Mouse (Mus musculus): Measurements from ENCODE around the gene Hoxd9. TPM values are rescaled to one million over a fixed set of nuclear protein-coding genes. Genes with fewer than 3 reads are reported as not detected.
A peak's percentile ranks its signal among the peaks of the same experiment; 100 is the strongest.

Gene Hoxd9
- total and polyA plus RNA-seq, 3 experiments = 0.10 to 0.29 (median 0.16) TPM

DNA sequence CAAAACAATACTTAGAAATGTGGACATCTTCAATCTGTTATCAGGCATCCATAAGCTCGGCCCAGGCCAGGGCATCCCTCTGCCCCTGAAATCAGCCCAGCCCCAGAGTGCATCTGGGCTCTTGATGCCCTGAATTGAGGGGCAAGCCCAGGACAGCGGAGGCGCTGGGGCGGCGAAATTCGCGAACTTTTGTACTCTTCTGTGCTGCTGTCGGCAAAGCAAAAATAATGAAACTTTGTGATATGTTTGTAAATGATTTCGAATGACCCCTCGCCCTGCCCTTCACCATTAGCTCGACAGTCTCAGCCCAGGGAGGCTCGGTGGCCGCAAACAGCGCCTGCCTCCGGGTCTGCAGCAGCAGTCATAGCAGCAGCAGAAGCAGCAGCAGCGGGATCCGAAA lies 27.6 kb downstream of the Hoxd9 start:
- H3K36me3 ChIP-seq (ENCODE audit: control insufficient read depth, insufficient read depth, low read length) = no peaks in the 10 kb centered on the region
- intact Hi-C loops (cut with DNase I) = no loop called here
- H3K4me1 ChIP-seq (ENCODE audit: control insufficient read depth, insufficient read depth, low read length) = no peaks in the 10 kb centered on the region
- H3K27ac ChIP-seq = no peak overlapping the region
- H3K9ac ChIP-seq (ENCODE audit: low read depth, low read length) = no peak overlapping the region
- peaks cover 28% of the 10 kb centered on the region for H3K27me3 ChIP-seq (ENCODE audit: control insufficient read depth, insufficient read depth, low read length)
- 24% methylated on average over 17 of the region's 17 CpGs for WGBS
- no peak overlapping the region for H3K4me3 ChIP-seq
- no peak for TF ChIP-seq POLR2A (IDR thresholded peaks at IDR 0.05; ENCODE audit: insufficient read depth, low read depth, low read length)
- no peak for TF ChIP-seq CTCF (IDR thresholded peaks at IDR 0.05)
- no peak for TF ChIP-seq EP300 (IDR thresholded peaks at IDR 0.05; ENCODE audit: insufficient read depth, low read depth, low read length)
- DNase-seq = peak in 1 of 2 experiments; percentile 16
- H3K79me2 ChIP-seq (replicated peaks; ENCODE audit: control insufficient read depth, insufficient read depth, low read length) = no peaks in the 10 kb centered on the region

DNA sequence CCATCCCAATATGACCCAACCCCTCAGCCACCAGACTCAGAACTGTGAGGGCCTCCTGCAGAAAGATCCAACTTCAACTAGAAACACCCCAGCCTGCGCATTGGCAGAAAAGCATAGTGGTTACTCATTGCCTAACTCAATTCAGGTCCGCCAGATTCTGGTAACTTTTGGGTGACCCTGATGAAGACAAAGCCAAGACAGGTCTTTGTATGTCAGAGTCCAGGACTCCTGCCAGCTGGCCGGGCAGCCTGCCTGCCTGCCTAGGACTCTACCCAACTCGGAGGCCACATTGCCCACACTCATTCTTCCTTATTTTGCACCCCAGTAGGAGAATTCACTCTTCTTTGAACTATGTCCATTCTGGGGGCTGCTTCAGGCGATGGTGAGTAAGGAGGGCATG lies 29.0 kb downstream of the Hoxd9 start, which contains the start of gene Gm28230:
Gm28230 (plus strand) TSS at position 178 of the 400 bp plus-strand sequence.
- no peak within 1 kb of the TSS for H3K27ac ChIP-seq
- H3K36me3 ChIP-seq (ENCODE audit: control insufficient read depth, insufficient read depth, low read length) = no peaks in the 10 kb centered on the region
- TF ChIP-seq CTCF (IDR thresholded peaks at IDR 0.05) (no peak), POLR2A (IDR thresholded peaks at IDR 0.05; ENCODE audit: insufficient read depth, low read depth, low read length) (no peak), EP300 (IDR thresholded peaks at IDR 0.05; ENCODE audit: insufficient read depth, low read depth, low read length) (no peak)
- H3K9ac ChIP-seq (ENCODE audit: low read depth, low read length) = no peak within 1 kb of the TSS
- H3K4me1 ChIP-seq (ENCODE audit: control insufficient read depth, insufficient read depth, low read length) = no peaks in the 10 kb centered on the region
- DNase-seq = peak in 1 of 2 experiments; percentile 17
- H3K27me3 ChIP-seq (ENCODE audit: control insufficient read depth, insufficient read depth, low read length) = peaks cover 26% of the 10 kb centered on the region
- 22% methylated on average over 5 of the region's 5 CpGs for WGBS
- peak within 1 kb of the TSS; percentile 2; the same call in 1 of the 2 replicates for H3K4me3 ChIP-seq
- intact Hi-C loops (cut with DNase I) = no loop called here
- H3K79me2 ChIP-seq (replicated peaks; ENCODE audit: control insufficient read depth, insufficient read depth, low read length) = no peaks in the 10 kb centered on the region

DNA sequence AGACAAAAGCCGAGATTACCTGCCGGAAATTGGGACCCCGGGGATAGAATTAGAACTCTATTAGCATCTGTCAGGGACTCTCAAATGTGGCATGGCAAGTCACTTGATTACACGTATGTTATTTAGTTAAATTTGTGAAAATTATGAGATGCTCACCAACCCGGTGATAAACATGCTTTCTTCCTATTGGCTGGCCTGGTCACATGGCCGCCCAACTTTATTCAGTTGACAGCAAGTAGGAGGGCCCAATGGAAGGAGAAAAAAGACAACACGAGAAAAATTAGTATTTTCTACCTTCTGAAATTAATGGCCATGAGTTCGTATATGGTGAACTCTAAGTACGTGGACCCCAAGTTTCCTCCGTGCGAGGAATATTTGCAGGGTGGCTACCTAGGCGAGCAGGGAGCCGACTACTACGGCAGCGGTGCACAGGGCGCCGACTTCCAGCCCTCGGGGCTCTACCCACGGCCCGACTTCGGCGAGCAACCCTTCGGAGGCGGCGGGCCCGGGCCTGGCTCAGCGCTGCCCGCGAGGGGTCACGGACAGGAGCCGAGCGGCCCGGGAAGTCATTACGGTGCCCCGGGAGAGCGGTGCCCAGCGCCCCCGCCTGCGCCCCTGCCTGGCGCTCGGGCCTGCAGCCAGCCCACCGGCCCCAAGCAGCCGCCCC lies 29.6 kb downstream of the Hoxd9 start:
- H3K27ac ChIP-seq = no peak overlapping the region
- intact Hi-C loops (cut with DNase I) = no loop called here
- peak overlapping the region; percentile 2; the same call in 1 of the 2 replicates for H3K4me3 ChIP-seq
- H3K4me1 ChIP-seq (ENCODE audit: control insufficient read depth, insufficient read depth, low read length) = no peaks in the 10 kb centered on the region
- no peaks in the 10 kb centered on the region for H3K36me3 ChIP-seq (ENCODE audit: control insufficient read depth, insufficient read depth, low read length)
- DNase-seq = no peak
- H3K9ac ChIP-seq (ENCODE audit: low read depth, low read length) = no peak overlapping the region
- WGBS = 5% methylated on average over 42 of the region's 43 CpGs
- no peak for TF ChIP-seq EP300 (IDR thresholded peaks at IDR 0.05; ENCODE audit: insufficient read depth, low read depth, low read length)
- no peak for TF ChIP-seq POLR2A (IDR thresholded peaks at IDR 0.05; ENCODE audit: insufficient read depth, low read depth, low read length)
- TF ChIP-seq CTCF (IDR thresholded peaks at IDR 0.05) = no peak
- H3K79me2 ChIP-seq (replicated peaks; ENCODE audit: control insufficient read depth, insufficient read depth, low read length) = no peaks in the 10 kb centered on the region
- peaks cover 26% of the 10 kb centered on the region for H3K27me3 ChIP-seq (ENCODE audit: control insufficient read depth, insufficient read depth, low read length)

DNA sequence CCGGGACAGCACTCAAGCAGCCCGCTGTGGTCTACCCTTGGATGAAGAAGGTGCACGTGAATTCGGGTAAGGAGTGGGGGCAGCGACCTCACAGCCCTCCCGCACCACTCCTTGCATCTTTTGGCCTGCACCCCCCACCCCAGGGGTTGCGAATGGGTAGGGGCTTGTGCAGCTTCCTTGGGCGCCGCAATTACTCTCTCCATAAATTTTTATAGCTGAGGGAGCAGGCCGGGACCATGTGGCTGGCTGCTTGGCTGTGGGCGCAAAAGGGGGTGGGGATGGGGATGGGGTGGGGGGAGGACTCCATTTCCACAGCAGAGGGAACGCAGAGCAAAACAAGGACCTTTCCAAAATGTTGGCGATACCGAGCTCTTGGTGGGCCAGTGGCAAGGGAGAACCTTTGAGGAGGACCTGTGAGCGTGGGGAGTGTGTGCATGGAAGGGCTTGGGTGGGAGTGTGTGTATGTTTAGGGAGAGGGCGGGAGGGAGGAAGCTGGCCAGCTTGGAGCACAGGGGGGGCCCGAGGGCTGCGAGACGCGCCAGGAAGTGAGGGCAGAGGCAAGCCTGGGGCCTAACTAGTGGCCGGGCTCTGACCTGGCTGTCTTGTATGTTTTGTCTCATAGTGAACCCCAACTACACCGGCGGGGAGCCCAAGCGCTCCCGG lies 30.2 kb downstream of the Hoxd9 start:
- Histone ChIP-seq H3K79me2 (replicated peaks; ENCODE audit: control insufficient read depth, insufficient read depth, low read length) (no peaks in the 10 kb centered on the region), H3K27me3 (ENCODE audit: control insufficient read depth, insufficient read depth, low read length) (peaks cover 28% of the 10 kb centered on the region), H3K4me3 (no peak overlapping the region), H3K36me3 (ENCODE audit: control insufficient read depth, insufficient read depth, low read length) (no peaks in the 10 kb centered on the region), H3K4me1 (ENCODE audit: control insufficient read depth, insufficient read depth, low read length) (no peaks in the 10 kb centered on the region), H3K27ac (no peak overlapping the region), H3K9ac (ENCODE audit: low read depth, low read length) (no peak overlapping the region)
- WGBS = 6% methylated on average over 25 of the region's 25 CpGs
- TF ChIP-seq CTCF (IDR thresholded peaks at IDR 0.05) (no peak), POLR2A (IDR thresholded peaks at IDR 0.05; ENCODE audit: insufficient read depth, low read depth, low read length) (no peak), EP300 (IDR thresholded peaks at IDR 0.05; ENCODE audit: insufficient read depth, low read depth, low read length) (no peak)
- intact Hi-C loops (cut with DNase I) = no loop called here
- no peak for DNase-seq

DNA sequence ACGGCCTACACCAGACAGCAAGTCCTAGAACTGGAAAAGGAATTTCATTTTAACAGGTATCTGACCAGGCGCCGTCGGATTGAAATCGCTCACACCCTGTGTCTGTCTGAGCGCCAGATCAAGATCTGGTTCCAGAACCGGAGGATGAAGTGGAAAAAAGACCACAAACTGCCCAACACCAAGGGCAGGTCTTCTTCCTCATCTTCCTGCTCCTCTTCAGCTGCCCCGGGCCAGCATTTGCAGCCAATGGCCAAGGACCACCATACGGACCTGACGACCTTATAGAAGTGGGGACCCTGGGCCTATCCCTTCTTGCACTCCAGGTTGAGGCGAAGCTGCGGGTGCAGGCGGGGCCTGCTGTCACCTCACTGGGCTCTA lies 30.8 kb downstream of the Hoxd9 start:
- peaks cover 25% of the 10 kb centered on the region for H3K27me3 ChIP-seq (ENCODE audit: control insufficient read depth, insufficient read depth, low read length)
- no peaks in the 10 kb centered on the region for H3K36me3 ChIP-seq (ENCODE audit: control insufficient read depth, insufficient read depth, low read length)
- TF ChIP-seq POLR2A (IDR thresholded peaks at IDR 0.05; ENCODE audit: insufficient read depth, low read depth, low read length) (no peak), EP300 (IDR thresholded peaks at IDR 0.05; ENCODE audit: insufficient read depth, low read depth, low read length) (no peak), CTCF (IDR thresholded peaks at IDR 0.05) (no peak)
- no peaks in the 10 kb centered on the region for H3K4me1 ChIP-seq (ENCODE audit: control insufficient read depth, insufficient read depth, low read length)
- no peak overlapping the region for H3K27ac ChIP-seq
- DNase-seq = no peak
- intact Hi-C loops (cut with DNase I) = no loop called here
- H3K79me2 ChIP-seq (replicated peaks; ENCODE audit: control insufficient read depth, insufficient read depth, low read length) = no peaks in the 10 kb centered on the region
- WGBS = 24% methylated on average over 13 of the region's 13 CpGs
- H3K4me3 ChIP-seq = no peak overlapping the region
- H3K9ac ChIP-seq (ENCODE audit: low read depth, low read length) = no peak overlapping the region

DNA sequence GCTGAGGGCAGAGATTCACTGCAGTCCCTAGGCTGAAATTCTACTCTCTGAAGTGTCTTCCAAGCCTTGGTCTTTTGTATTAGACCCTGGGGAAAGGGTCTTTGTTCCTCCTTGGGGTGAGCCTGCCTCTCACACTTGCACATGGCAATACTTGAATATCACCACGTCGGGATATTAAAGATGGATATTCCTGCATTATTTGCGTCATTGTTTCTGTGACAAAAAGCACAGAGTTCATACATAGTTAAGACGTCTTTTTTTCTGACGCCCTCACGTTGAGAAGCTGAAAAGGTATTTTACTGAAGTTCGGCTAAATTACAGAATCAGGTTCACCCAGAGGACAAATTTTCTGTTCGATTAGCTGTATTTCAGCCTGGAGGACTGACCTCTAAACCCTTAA lies 32.8 kb downstream of the Hoxd9 start:
- Histone ChIP-seq H3K4me1 (ENCODE audit: control insufficient read depth, insufficient read depth, low read length) (no peaks in the 10 kb centered on the region), H3K79me2 (replicated peaks; ENCODE audit: control insufficient read depth, insufficient read depth, low read length) (no peaks in the 10 kb centered on the region), H3K36me3 (ENCODE audit: control insufficient read depth, insufficient read depth, low read length) (no peaks in the 10 kb centered on the region), H3K27me3 (ENCODE audit: control insufficient read depth, insufficient read depth, low read length) (peaks cover 35% of the 10 kb centered on the region), H3K4me3 (no peak overlapping the region), H3K9ac (ENCODE audit: low read depth, low read length) (no peak overlapping the region), H3K27ac (no peak overlapping the region)
- no peak for TF ChIP-seq CTCF (IDR thresholded peaks at IDR 0.05)
- TF ChIP-seq POLR2A (IDR thresholded peaks at IDR 0.05; ENCODE audit: insufficient read depth, low read depth, low read length) = no peak
- TF ChIP-seq EP300 (IDR thresholded peaks at IDR 0.05; ENCODE audit: insufficient read depth, low read depth, low read length) = no peak
- no peak for DNase-seq
- intact Hi-C loops (cut with DNase I) = no loop called here
- WGBS = 25% methylated on average over 8 of the region's 8 CpGs
